Mouse (Mus musculus): ENCODE results near the gene Syt13.

The Syt13 gene

GRCm38 (mm10) chr2:92967032-92967838 is 52.3 kb downstream of the Syt13 start:
- DNase-seq: no peak

- DNase-seq: no peak
Observed at GRCm38 (mm10) chr2:92967839-92968166, 52.9 kb downstream of the Syt13 start.

DNA sequence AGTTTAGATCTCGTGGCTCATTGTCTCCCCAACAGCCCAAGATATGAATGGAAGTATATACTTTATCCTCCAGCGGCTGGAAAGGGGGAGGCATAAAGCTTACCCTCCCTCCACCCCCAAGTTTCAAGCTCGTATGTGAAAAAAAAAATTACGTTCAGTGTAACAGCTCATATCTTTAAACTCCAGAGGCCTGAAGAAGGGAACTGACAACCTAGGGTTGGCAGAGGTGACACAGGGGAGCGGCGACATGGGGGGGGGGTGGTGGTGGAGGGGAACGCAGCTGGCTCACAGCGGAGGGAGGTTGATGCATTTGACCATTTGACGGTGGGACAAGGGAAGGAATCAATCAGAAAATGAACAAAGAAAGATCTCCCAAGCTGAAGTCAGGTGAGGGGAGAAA is 56.2 kb downstream of the Syt13 start:
- no peak for DNase-seq

DNA sequence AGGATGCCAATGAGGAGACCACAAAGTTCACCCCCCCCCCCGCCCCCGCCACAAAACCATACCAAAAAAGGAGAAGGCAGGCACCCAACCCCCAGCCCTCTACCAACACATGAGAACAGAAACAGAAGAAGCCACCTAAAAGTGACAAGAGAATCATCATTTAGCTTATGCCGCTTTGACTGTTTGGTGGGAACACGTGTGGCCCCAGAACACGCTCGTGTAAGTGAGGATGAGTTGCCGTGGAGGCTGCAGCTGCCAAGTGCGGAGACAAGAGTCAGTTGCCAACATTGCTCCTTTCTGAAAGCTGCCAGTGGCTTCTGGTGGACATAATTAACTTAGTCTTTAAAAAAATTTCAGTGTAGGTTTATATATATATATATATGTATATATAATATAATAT is 56.6 kb downstream of the Syt13 start:
- DNase-seq: peak; percentile 59

- peak; percentile 45 for DNase-seq
Observed at GRCm38 (mm10) chr2:92972071-92972470, 57.2 kb downstream of the Syt13 start.

- DNase-seq: no peak
Observed at GRCm38 (mm10) chr2:92973646-92974045, 58.7 kb downstream of the Syt13 start.

DNA sequence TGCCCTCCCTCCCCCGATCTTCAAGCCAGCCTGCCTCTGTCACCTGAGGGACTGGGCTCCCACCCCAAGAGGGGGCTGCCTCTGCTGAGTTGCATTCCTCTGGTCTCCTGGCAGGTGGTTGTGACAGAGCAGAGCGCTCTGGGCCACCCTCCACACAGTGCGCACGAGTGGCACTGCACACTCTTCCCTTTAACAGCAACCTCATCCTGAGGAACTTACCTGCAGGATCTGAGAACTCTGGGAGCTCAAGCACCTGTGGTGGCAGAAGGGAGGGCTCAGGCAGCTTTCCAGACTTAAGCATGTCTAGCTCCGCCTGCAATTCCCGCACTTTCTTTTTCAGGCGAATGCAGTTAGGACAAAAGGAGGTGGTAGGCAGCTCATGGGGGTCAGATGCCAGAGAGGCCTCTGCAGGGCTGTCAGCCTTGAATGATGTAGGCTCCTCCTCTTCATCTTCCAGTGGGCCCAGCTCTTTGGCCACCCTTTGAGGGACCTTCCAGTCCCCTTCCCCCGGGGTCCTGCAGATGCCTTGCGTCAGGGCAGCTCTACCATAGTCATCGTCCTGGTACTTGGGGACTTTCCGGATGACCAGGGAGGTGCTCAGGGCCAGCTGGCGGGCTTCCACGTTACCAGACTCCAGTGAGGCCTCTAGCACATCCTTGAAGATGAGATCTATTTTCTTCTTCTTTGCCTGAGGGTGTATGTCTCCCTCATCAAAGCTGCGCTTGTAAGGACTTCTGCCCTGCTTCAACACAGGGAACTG is 60.3 kb downstream of the Syt13 start:
- DNase-seq: no peak

- DNase-seq: no peak
Observed at GRCm38 (mm10) chr2:92980165-92980564, 65.3 kb downstream of the Syt13 start.

- DNase-seq: no peak
Observed at GRCm38 (mm10) chr2:92982591-92983272, 67.8 kb downstream of the Syt13 start.

GRCm38 (mm10) chr2:92983273-92983620 is 68.3 kb downstream of the Syt13 start:
- DNase-seq: no peak

DNA sequence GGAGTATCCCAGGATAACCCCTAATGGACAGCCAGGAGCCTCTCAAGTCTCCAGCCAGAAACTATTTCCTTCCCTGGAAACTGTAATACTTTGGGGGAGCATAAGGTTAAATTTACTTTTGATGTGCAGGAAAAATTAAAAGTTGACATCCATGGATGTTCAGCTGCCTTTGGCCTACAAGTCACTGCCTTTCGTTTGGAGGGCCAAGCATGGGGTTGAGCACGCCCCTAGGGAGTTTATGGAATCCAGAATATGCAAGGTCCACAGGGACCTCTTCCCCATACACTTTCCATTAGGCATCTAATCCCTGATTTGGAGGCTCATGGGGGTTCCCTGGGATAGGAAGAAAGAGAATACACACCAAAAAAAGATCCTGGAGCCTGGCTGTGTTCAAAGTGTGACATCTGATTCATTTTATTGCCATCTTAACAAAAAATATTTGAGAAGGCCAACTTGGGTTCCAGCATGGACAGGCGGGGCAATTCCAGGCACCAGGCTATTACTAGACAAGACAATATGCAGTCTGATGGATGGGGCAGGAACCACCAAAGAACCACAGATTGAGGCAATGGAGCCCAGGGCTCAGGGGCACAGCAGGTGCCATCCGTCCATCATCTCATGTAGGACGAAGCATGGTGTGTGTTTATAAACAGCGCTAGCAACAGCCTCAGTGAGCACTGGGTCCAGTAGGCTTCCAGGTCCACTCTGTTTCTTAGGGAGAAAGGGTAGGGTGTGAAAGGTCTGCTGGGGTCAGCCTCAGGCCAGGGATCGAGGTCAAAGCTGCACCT is 69.6 kb downstream of the Syt13 start:
- DNase-seq: no peak

GRCm38 (mm10) chr2:92985171-92985570 is 70.3 kb downstream of the Syt13 start:
- DNase-seq: no peak

DNA sequence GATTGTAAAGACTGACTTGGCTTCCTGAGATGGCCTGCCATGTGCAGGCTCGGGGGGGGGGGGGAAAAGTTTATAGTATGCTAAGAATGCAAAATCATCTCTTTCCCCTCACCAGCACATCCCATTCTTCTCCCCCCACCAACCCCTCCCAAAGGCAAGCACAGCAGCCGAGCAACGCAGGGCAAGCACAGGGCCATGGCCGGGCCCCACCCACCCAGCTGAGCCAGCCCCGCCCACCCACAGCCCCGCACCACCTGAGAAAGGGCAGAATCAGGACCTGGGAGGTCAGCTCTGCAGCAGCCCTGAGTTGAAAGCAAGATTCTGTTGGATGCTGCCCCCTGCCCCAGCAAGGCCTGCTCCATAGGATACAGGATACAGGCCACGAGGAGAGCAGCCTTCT is 70.7 kb downstream of the Syt13 start:
- no peak for DNase-seq

DNA sequence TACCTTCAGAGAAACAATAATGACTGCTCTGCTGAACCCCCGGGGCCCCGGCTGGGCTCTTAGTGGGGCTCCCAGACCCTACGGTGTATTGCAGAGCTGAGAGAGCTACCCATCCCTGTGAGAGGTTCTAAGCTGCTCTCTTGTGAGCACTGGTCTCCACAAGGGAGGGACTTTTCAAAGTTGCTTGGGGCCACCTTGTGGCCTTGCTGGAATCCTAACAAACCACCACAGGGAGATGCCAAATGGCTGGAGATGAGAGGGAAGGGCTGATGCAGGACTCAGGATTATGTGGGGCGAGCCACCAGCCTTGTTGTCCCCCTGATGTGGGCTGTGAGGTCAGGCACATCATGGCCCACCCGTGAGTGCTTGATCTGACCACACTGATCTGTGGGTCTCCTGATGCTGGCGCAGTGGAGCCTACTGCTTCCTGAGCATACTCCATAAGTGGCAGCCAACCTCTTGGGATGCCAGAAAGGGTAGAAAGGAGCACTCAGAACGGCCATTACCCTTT is 72.3 kb downstream of the Syt13 start:
- no peak for DNase-seq

- DNase-seq: peak; percentile 63
Observed at GRCm38 (mm10) chr2:92987901-92988631, 73.2 kb downstream of the Syt13 start.

- no peak for DNase-seq
Observed at GRCm38 (mm10) chr2:92989593-92989992, 74.7 kb downstream of the Syt13 start.

DNA sequence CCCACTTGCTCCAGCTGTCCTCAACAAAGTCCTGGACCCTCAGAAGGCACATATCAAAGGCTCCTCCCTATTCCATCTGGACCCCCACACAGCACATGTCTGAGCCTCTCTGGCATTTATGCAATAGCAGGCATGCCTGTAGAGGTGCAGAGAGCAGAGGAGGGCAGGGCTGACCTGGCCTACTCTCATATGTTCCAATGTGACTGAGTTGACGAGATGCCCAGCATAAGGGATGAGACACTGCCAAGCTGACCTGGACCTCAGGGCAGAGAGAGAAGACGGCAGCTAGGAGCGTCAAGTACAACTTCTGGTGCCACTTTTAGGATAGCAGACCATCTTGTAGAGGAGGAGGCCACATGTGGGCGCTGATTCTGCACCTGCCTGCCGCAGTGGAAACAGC is 77.1 kb downstream of the Syt13 start:
- DNase-seq: no peak

GRCm38 (mm10) chr2:93005028-93005427 is 90.1 kb downstream of the Syt13 start:
- DNase-seq: no peak

All from thymus, postnatal 25 days (tissue).